Mouse (Mus musculus) G1E-ER4 (cell line): Measurements from ENCODE around the gene Krt4. TPM values are rescaled to one million over a fixed set of nuclear protein-coding genes. Genes with fewer than 3 reads are reported as not detected.

Experiments
- GATA1 ChIP-seq: IDR thresholded peaks from one replicate; pipeline ENCODE4 v1.8.0; 2012; ENCODE audit warnings: low read length, inconsistent platforms
- polyA plus RNA-seq: library from polyadenylated mRNA; stranded (reverse); fragments of >175 nt; gene quantifications from 2 replicates; pipeline ENCODE4 v1.2.3, GENCODE M21; 2012

Gene Krt4
- polyA plus RNA-seq, 1 experiment = not detected

DNA sequence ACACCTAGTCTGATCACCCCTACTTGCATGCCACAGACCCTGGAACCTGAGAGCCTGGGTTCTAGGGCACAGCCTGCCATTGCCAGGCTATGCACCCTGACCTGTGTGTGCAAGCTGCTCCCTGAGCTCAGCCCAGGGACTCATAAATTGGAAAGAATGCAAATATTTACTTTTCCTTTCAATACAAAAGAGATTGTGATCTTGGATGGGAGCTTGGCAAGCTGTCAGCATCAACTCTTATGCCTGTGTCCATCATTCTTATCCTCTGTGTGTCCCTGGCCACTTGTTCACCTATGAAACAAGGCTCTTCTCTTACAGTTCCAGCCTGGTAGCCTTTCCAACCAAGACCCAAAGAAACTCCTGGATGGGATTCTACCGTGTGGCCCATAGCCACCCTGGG is 506 bp upstream of the Krt4 start:
- TF ChIP-seq GATA1 = no peak

DNA sequence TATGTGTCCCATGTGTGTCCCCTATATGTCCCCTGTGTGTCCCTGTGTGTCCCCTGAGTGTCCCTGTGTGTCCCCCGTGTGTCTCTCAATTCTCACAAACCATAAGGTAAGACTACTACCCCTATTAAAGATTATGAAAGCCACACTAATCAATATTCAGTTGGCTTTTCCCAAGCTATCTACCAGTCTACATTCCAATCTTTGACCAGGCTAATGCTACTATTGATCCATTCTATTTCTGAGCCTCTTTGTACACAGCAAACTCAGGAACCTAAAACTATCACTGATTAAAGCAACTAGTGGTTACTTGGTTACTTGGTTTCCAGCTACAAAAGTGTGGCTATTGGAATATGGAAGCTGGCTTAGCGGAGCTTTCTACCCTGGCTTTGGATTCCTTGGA is 2.2 kb downstream of the Krt4 start:
- TF ChIP-seq GATA1 = no peak

DNA sequence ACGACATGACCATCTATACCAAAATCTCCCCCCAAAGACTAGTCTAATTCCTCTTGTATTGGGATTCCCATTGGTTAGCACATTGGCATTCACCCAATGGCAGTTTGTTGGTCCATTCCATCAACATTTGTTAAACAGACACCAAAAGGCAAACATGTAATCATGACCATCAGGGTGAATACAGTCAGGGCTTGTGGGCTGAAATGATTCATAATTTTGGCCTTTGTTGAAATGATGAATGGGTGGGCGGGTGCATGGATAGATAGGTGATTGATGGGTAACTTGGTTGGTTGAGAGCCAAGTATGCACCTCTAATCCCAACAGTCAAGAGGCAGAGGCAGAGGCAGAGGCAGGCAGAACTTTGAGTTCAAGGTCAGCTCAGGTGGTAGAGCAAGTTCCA is 8.5 kb downstream of the Krt4 start:
- TF ChIP-seq GATA1 = no peak

GRCm38 (mm10) chr15:101904849-101905248 is 19.7 kb downstream of the Krt4 start:
- TF ChIP-seq GATA1 = no peak

- no peak for TF ChIP-seq GATA1
These were observed 22.1 kb downstream of the Krt4 start for GRCm38 (mm10) chr15:101902171-101903149.

DNA sequence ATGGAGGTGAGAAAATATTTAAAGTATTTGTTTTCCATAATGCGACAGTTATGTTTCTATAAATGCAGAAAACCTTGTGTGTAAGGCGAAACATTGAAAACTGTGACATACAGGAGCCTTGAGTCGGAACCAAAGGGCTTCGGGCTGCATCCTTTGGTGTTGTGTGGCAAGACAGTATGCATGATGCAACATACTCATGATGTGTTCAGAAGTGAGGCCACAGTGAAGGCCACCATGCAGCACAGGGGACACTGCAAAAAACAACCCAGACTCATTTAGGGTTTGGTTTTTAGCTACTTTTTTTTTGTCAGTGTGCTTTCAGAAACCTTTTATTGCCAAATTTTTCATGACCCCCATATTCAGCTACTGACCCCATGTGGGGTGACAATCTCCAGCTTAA is 29.3 kb downstream of the Krt4 start:
- no peak for TF ChIP-seq GATA1

- TF ChIP-seq GATA1 = no peak
These were observed 31.7 kb downstream of the Krt4 start, which contains the start of gene Krt76 for GRCm38 (mm10) chr15:101892820-101893219. TSS of gene Krt76 (minus strand) at chr15:101892920.

- no peak for TF ChIP-seq GATA1
These were observed 44.8 kb downstream of the Krt4 start for GRCm38 (mm10) chr15:101879776-101880175.

- no peak for TF ChIP-seq GATA1
These were observed 46.5 kb downstream of the Krt4 start for GRCm38 (mm10) chr15:101878041-101878440.

- TF ChIP-seq GATA1 = no peak
These were observed 50.2 kb downstream of the Krt4 start for GRCm38 (mm10) chr15:101874383-101874782.

DNA sequence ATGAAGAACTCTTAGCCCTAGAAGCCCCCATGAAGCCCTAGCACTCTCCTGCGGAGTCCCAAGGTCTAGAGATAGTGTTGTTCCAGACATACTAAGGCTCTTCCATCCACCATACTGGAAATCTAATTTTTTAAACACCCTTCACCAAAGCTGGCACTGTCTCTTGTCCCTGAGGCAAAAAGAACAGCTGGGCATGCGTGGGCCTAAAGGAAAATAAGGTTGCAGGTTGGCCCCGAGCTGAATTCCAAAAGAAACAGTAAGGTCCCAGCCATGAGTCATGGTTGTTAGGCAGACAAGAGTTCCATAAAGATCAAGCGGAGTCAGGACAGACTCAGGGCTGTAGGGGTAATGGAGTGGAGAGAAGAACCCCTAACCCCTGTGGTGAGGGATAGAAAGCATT is 51.3 kb downstream of the Krt4 start:
- TF ChIP-seq GATA1 = no peak

GRCm38 (mm10) chr15:101869431-101869830 is 55.1 kb downstream of the Krt4 start, which contains the start of gene Krt77:
TSS of gene Krt77 (minus strand) at chr15:101869705.
- TF ChIP-seq GATA1 = no peak

Other genes with a start within 250 kb of the Krt4 start
- gene Krt6b, start 244.4 kb downstream of the Krt4 start, polyA plus RNA-seq = not detected in 2 replicates
- gene Krt6a, start 230.4 kb downstream of the Krt4 start, polyA plus RNA-seq = not detected in 2 replicates
- gene Krt5, start 211.8 kb downstream of the Krt4 start, polyA plus RNA-seq = not detected in 2 replicates
- not detected in 2 replicates for gene Krt71, start 181.6 kb downstream of the Krt4 start, polyA plus RNA-seq
- gene Krt72, start 138.3 kb downstream of the Krt4 start, polyA plus RNA-seq = not detected in 2 replicates
- gene Krt73, start 122.4 kb downstream of the Krt4 start, polyA plus RNA-seq = not detected in 2 replicates
- not detected in 2 replicates for gene Krt2, start 106.6 kb downstream of the Krt4 start, polyA plus RNA-seq
- not detected in 2 replicates for gene Krt1, start 73.9 kb downstream of the Krt4 start, polyA plus RNA-seq
- not detected in 2 replicates for gene Krt77, start 55.0 kb downstream of the Krt4 start, polyA plus RNA-seq
- gene Krt76, start 31.8 kb downstream of the Krt4 start, polyA plus RNA-seq = not detected in 2 replicates
- gene Krt79, start 15.6 kb upstream of the Krt4 start, polyA plus RNA-seq = not detected in 2 replicates
- not detected in 2 replicates for gene Krt78, start 29.6 kb upstream of the Krt4 start, polyA plus RNA-seq
- gene Krt8, start 79.7 kb upstream of the Krt4 start, polyA plus RNA-seq = not detected in 2 replicates
- gene Krt18, start 103.4 kb upstream of the Krt4 start, polyA plus RNA-seq = not detected in 2 replicates
- gene Eif4b, start 149.0 kb upstream of the Krt4 start, polyA plus RNA-seq = 375 and 424 TPM in 2 replicates
- gene Tns2, start 175.7 kb upstream of the Krt4 start, polyA plus RNA-seq = 0.27 and 0.48 TPM in 2 replicates
- 17.4 and 17.7 TPM in 2 replicates for gene Spryd3, start 211.5 kb upstream of the Krt4 start, polyA plus RNA-seq
- 0.16 and 0.45 TPM in 2 replicates for gene Igfbp6, start 219.6 kb upstream of the Krt4 start, polyA plus RNA-seq
- 5.5 and 5.9 TPM in 2 replicates for gene Soat2, start 225.8 kb upstream of the Krt4 start, polyA plus RNA-seq